Mouse (Mus musculus): ENCODE data around the gene 1700001P01Rik.

GRCm38 (mm10) chr11:97776497-97777128 is 895 bp upstream of the 1700001P01Rik start:
- TF ChIP-seq POLR2A (IDR thresholded peaks at IDR 0.05; ENCODE audit: low read depth, low read length): no peak
- TF ChIP-seq CTCF (IDR thresholded peaks at IDR 0.05; ENCODE audit: extremely low read depth, insufficient read depth, insufficient read length, insufficient replicate concordance): no peak
